Mouse (Mus musculus): Measurements from ENCODE around the gene Zbtb20. TPM values are rescaled to one million over a fixed set of nuclear protein-coding genes. Genes with fewer than 3 reads are reported as not detected.

The Zbtb20 gene
- polyA plus RNA-seq, 2 experiments: 0.40 to 2.2 TPM

- H3K4me2 ChIP-seq (ENCODE audit: low read depth): no peak overlapping the region
- TF ChIP-seq CTCF (IDR thresholded peaks at IDR 0.05; ENCODE audit: low read depth): no peak
- no peak for TF ChIP-seq EP300 (IDR thresholded peaks at IDR 0.05; ENCODE audit: low read depth)
- no peaks in the 10 kb centered on the region for H3K27me3 ChIP-seq (ENCODE audit: control insufficient read depth, insufficient read depth, low read length)
- 59% methylated on average over 2 of the region's 2 CpGs for WGBS (ENCODE audit: insufficient replicate concordance)
- H3K27ac ChIP-seq: no peak overlapping the region
- no peaks in the 10 kb centered on the region for H3K4me1 ChIP-seq (replicated peaks; ENCODE audit: control insufficient read depth in 2 of 2, insufficient read depth in 2 of 2, low read length in 1 of 2)
- no peaks in the 10 kb centered on the region for H3K36me3 ChIP-seq (replicated peaks; ENCODE audit: control insufficient read depth, insufficient read depth, low read depth)
- H3K4me3 ChIP-seq (ENCODE audit: insufficient read depth in 1 of 2, low read depth in 2 of 2, low read length in 2 of 2): no peak overlapping the region
- no peak overlapping the region for H3K9ac ChIP-seq (replicated peaks)
- ATAC-seq (ENCODE audit: insufficient read depth): no peak
- no peaks in the 10 kb centered on the region for H3K9me3 ChIP-seq (ENCODE audit: control insufficient read depth, low read length)
- no peak for DNase-seq (ENCODE audit: low read depth in 3 of 3, low spot score in 3 of 3)
Measured at GRCm38 (mm10) chr16:43026351-43026750, 150.7 kb downstream of the Zbtb20 start.

- no peaks in the 10 kb centered on the region for H3K9me3 ChIP-seq (ENCODE audit: control insufficient read depth, low read length)
- no peaks in the 10 kb centered on the region for H3K36me3 ChIP-seq (replicated peaks; ENCODE audit: control insufficient read depth, insufficient read depth, low read depth)
- H3K4me3 ChIP-seq (ENCODE audit: insufficient read depth in 1 of 2, low read depth in 2 of 2, low read length in 2 of 2): no peak overlapping the region
- no peak overlapping the region for H3K9ac ChIP-seq (replicated peaks)
- H3K27ac ChIP-seq: no peak overlapping the region
- ATAC-seq (ENCODE audit: insufficient read depth) (no peak), DNase-seq (ENCODE audit: low read depth in 3 of 3, low spot score in 3 of 3) (no peak)
- H3K27me3 ChIP-seq (ENCODE audit: control insufficient read depth, insufficient read depth, low read length): no peaks in the 10 kb centered on the region
- H3K4me1 ChIP-seq (replicated peaks; ENCODE audit: control insufficient read depth in 2 of 2, insufficient read depth in 2 of 2, low read length in 1 of 2): no peaks in the 10 kb centered on the region
- 53% methylated on average over 3 of the region's 3 CpGs for WGBS (ENCODE audit: insufficient replicate concordance)
- TF ChIP-seq EP300 (IDR thresholded peaks at IDR 0.05; ENCODE audit: low read depth) (no peak), CTCF (IDR thresholded peaks at IDR 0.05; ENCODE audit: low read depth) (no peak)
- no peak overlapping the region for H3K4me2 ChIP-seq (ENCODE audit: low read depth)
Measured at GRCm38 (mm10) chr16:43029243-43029642, 153.6 kb downstream of the Zbtb20 start.

DNA sequence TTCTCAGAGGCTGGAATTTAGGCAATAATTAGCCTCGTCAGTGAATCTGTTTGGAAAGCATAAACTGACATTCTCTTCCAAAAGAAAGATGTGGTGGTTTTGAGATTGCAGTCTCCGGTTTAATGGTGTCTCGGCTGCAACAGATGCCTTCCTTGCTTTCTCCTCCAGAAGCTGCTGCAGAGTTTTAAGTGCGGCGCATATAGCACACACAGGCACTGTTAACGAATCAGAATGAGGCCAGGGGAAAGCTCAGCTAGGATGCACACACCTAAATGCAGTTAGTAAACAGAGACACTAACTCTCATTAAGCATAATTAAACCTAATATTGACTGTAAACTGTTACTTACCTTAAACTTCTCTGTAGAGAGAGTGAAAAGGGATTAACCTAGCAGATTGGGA is 160.0 kb downstream of the Zbtb20 start:
- Histone ChIP-seq H3K4me2 (ENCODE audit: low read depth) (no peak overlapping the region), H3K4me3 (ENCODE audit: insufficient read depth in 1 of 2, low read depth in 2 of 2, low read length in 2 of 2) (no peak overlapping the region), H3K9ac (replicated peaks) (no peak overlapping the region), H3K9me3 (ENCODE audit: control insufficient read depth, low read length) (no peaks in the 10 kb centered on the region), H3K27ac (no peak overlapping the region), H3K27me3 (ENCODE audit: control insufficient read depth, insufficient read depth, low read length) (no peaks in the 10 kb centered on the region), H3K4me1 (replicated peaks; ENCODE audit: control insufficient read depth in 2 of 2, insufficient read depth in 2 of 2, low read length in 1 of 2) (no peaks in the 10 kb centered on the region), H3K36me3 (replicated peaks; ENCODE audit: control insufficient read depth, insufficient read depth, low read depth) (no peaks in the 10 kb centered on the region)
- DNase-seq (ENCODE audit: low read depth in 3 of 3, low spot score in 3 of 3) (no peak), ATAC-seq (ENCODE audit: insufficient read depth) (no peak)
- TF ChIP-seq EP300 (IDR thresholded peaks at IDR 0.05; ENCODE audit: low read depth): no peak
- TF ChIP-seq CTCF (IDR thresholded peaks at IDR 0.05; ENCODE audit: low read depth): no peak
- 50% methylated on average over 6 of the region's 6 CpGs for WGBS (ENCODE audit: insufficient replicate concordance)

GRCm38 (mm10) chr16:43036510-43036909 is 160.8 kb downstream of the Zbtb20 start:
- WGBS (ENCODE audit: insufficient replicate concordance): 65% methylated on average over 5 of the region's 5 CpGs

GRCm38 (mm10) chr16:43037320-43037719 is 161.6 kb downstream of the Zbtb20 start:
- H3K9ac ChIP-seq (replicated peaks): no peak overlapping the region
- no peak overlapping the region for H3K4me3 ChIP-seq (ENCODE audit: insufficient read depth in 1 of 2, low read depth in 2 of 2, low read length in 2 of 2)
- no peaks in the 10 kb centered on the region for H3K36me3 ChIP-seq (replicated peaks; ENCODE audit: control insufficient read depth, insufficient read depth, low read depth)
- 76% methylated on average over 4 of the region's 4 CpGs for WGBS (ENCODE audit: insufficient replicate concordance)
- no peak for TF ChIP-seq EP300 (IDR thresholded peaks at IDR 0.05; ENCODE audit: low read depth)
- TF ChIP-seq CTCF (IDR thresholded peaks at IDR 0.05; ENCODE audit: low read depth): no peak
- H3K4me1 ChIP-seq (replicated peaks; ENCODE audit: control insufficient read depth in 2 of 2, insufficient read depth in 2 of 2, low read length in 1 of 2): no peaks in the 10 kb centered on the region
- DNase-seq (ENCODE audit: low read depth in 3 of 3, low spot score in 3 of 3): no peak
- H3K27me3 ChIP-seq (ENCODE audit: control insufficient read depth, insufficient read depth, low read length): no peaks in the 10 kb centered on the region
- no peak overlapping the region for H3K4me2 ChIP-seq (ENCODE audit: low read depth)
- H3K9me3 ChIP-seq (ENCODE audit: control insufficient read depth, low read length): no peaks in the 10 kb centered on the region
- no peak for ATAC-seq (ENCODE audit: insufficient read depth)
- H3K27ac ChIP-seq: no peak overlapping the region

More at GRCm38 (mm10) chr16:43036510-43036909, 160.8 kb downstream of the Zbtb20 start:
- Histone ChIP-seq H3K4me3 (ENCODE audit: insufficient read depth in 1 of 2, low read depth in 2 of 2, low read length in 2 of 2) (no peak overlapping the region), H3K27me3 (ENCODE audit: control insufficient read depth, insufficient read depth, low read length) (no peaks in the 10 kb centered on the region), H3K4me1 (replicated peaks; ENCODE audit: control insufficient read depth in 2 of 2, insufficient read depth in 2 of 2, low read length in 1 of 2) (no peaks in the 10 kb centered on the region), H3K9me3 (ENCODE audit: control insufficient read depth, low read length) (no peaks in the 10 kb centered on the region), H3K4me2 (ENCODE audit: low read depth) (no peak overlapping the region), H3K36me3 (replicated peaks; ENCODE audit: control insufficient read depth, insufficient read depth, low read depth) (no peaks in the 10 kb centered on the region), H3K27ac (no peak overlapping the region), H3K9ac (replicated peaks) (no peak overlapping the region)
- TF ChIP-seq EP300 (IDR thresholded peaks at IDR 0.05; ENCODE audit: low read depth) (no peak), CTCF (IDR thresholded peaks at IDR 0.05; ENCODE audit: low read depth) (no peak)
- DNase-seq (ENCODE audit: low read depth in 3 of 3, low spot score in 3 of 3) (no peak), ATAC-seq (ENCODE audit: insufficient read depth) (no peak)

Data from liver, embryonic 14.5 days (tissue).